Mouse (Mus musculus) ES-Bruce4 (cell line): ENCODE data around the gene Tex2.

Experiments
- CTCF ChIP-seq: IDR thresholded peaks from one replicate; pipeline ENCODE4 v1.8.1; 2011; ENCODE audit warnings: low read depth, low read length
- EP300 ChIP-seq: IDR thresholded peaks from 2 replicates; pipeline ENCODE4 v1.6.1; 2011; ENCODE audit warnings: low read depth, low read length; ENCODE audit not compliant: insufficient read depth
- POLR2A ChIP-seq: IDR thresholded peaks from one replicate; pipeline ENCODE4 v1.8.1; 2011; ENCODE audit warnings: low read length; ENCODE audit not compliant: insufficient read depth

DNA sequence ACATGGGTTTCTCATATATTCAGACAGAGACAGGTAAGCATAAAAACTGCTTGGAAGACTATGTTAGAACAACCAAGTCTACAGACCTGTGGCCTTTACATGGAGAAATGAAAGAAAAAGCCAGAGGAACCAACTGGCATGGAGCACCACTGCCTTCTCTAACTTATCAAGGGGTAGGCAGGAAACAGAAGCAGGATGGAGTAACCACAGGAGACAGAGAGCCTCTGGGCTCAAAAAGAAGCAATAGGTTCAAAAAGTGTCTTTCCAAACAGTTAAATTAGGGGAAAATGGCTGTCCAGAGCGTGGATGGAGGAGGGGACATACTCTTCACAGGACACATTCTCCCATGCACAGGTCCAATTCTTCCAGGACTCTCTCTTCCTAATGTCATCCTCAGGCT, 141.6 kb downstream of the Tex2 start:
- TF ChIP-seq CTCF (no peak), POLR2A (no peak), EP300 (no peak)
